Mouse (Mus musculus) hindbrain, postnatal 0 days (tissue): ENCODE data around the gene Nelfa. TPM values are rescaled to one million over a fixed set of nuclear protein-coding genes. Genes with fewer than 3 reads are reported as not detected.

ENCODE experiments used
- ATAC-seq: fragments of 200-750 bp; cut with Nextera tagmentation; 2 replicates; pipeline ENCODE4 v1.8.0; 2017; ENCODE audit warnings: mild to moderate bottlenecking, moderate TSS enrichment, moderate library complexity
- DNase-seq: peaks from one replicate; pipeline ENCODE4 v3.0.0-alpha.2; 2015; ENCODE audit warnings: low spot score
- H3K27ac ChIP-seq: fragments of 300-500 bp; sonication (generic); 2 replicates; pipeline ENCODE4 v1.5.1; 2014; ENCODE audit warnings: mild to moderate bottlenecking
- H3K27me3 ChIP-seq: fragments of 300-500 bp; sonication (generic); 2 replicates; pipeline ENCODE4 v1.6.1; 2014; ENCODE audit warnings: low read length, mixed read lengths; ENCODE audit not compliant: insufficient read depth
- H3K36me3 ChIP-seq: fragments of 300-500 bp; sonication (generic); 2 replicates; pipeline ENCODE4 v1.6.1; 2014; ENCODE audit warnings: low read length, mixed read lengths; ENCODE audit not compliant: insufficient read depth
- H3K4me1 ChIP-seq: fragments of 300-500 bp; sonication (generic); 2 replicates; pipeline ENCODE4 v1.6.1; 2014; ENCODE audit warnings: antibody characterized with exemption, low read length, mixed read lengths; ENCODE audit not compliant: insufficient read depth
- H3K4me2 ChIP-seq: fragments of 300-500 bp; sonication (generic); 2 replicates; pipeline ENCODE4 v1.6.1; 2014; ENCODE audit warnings: low read depth, mild to moderate bottlenecking, low read length, moderate library complexity, mixed read lengths
- H3K4me3 ChIP-seq: fragments of 300-500 bp; sonication (generic); 2 replicates; pipeline ENCODE4 v1.5.1; 2014; ENCODE audit warnings: low read length
- H3K9ac ChIP-seq: fragments of 300-500 bp; sonication (generic); replicated peaks from 2 replicates; pipeline ENCODE4 v1.6.1; 2014; ENCODE audit warnings: mild to moderate bottlenecking, low read length, moderate library complexity, mixed read lengths
- H3K9me3 ChIP-seq: fragments of 300-500 bp; sonication (generic); 2 replicates; pipeline ENCODE4 v1.6.1; 2016; ENCODE audit warnings: low read length, mixed read lengths
- CTCF ChIP-seq: IDR thresholded peaks from 2 replicates; pipeline ENCODE4 v1.5.1; 2016; ENCODE audit warnings: antibody characterized with exemption, control low read depth, low read depth
- WGBS: fragments of 180-500 bp; shearing (Covaris S2); extraction: QIAGEN DNeasy Blood & Tissue Kit; methylation state at CpG from one replicate; pipeline ENCODE4 v1.1.7; 2014; 5-methylcytosine and 5-hydroxymethylcytosine counted together
- microRNA-seq, 2 experiments: library from miRNA; unstranded; fragments of <30 nt; microRNA quantifications; one replicate each; pipeline ENCODE4; 2016
- polyA plus RNA-seq: library from polyadenylated mRNA; unstranded; fragments of >200 nt; fragmentation: Nextera tagmentation; extraction: Ambion mirVana; gene quantifications from 2 replicates; pipeline ENCODE4 v1.2.1, GENCODE M21; 2015
- total RNA-seq: library from RNA; depleted of rRNA; stranded (reverse); fragments of >200 nt; gene quantifications from 2 replicates; pipeline ENCODE4 v1.2.3, GENCODE M21; 2014; rRNA removed

Nelfa gene
- total and polyA plus RNA-seq, 2 experiments from 2014 or later, result 29.4 to 36.2 TPM

- Histone ChIP-seq H3K27me3 (no peaks in the 10 kb centered on the region), H3K4me3 (no peak overlapping the region), H3K4me2 (no peak overlapping the region), H3K27ac (no peak overlapping the region), H3K4me1 (no peaks in the 10 kb centered on the region), H3K36me3 (peaks cover 52% of the 10 kb centered on the region), H3K9ac (no peak overlapping the region), H3K9me3 (no peaks in the 10 kb centered on the region)
- ATAC-seq (no peak), DNase-seq (no peak)
- no peak for TF ChIP-seq CTCF
- 92% methylated on average over 4 of the region's 4 CpGs for WGBS
Observed at GRCm38 (mm10) chr5:33881118-33881517, 55.1 kb downstream of the Nelfa start.

DNA sequence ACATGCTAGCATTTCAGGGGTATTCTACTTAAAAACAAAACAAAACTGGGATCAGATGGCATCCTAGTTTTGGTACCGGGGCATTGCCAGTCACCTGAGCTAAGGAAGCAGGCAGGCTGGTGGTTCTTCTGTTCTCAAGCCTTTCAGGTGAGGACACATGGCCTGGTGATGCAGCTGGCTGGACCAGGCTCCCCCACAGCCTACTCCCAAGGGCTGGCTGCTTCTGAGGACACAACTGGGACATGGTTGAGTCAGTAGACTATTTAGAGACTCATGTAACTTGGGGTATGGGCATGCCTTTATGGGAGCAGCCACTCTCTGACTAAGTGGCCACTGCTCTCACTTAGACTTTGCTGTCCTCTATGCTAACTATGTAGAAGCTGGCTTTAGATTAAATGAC is 60.7 kb downstream of the Nelfa start:
- DNase-seq (no peak), ATAC-seq (no peak)
- no peak overlapping the region for H3K4me3 ChIP-seq
- H3K27me3 ChIP-seq, result no peaks in the 10 kb centered on the region
- no peak for TF ChIP-seq CTCF
- no peak overlapping the region for H3K27ac ChIP-seq
- WGBS, result 100% methylated on average over 1 of the region's 1 CpGs
- H3K4me2 ChIP-seq, result no peak overlapping the region
- no peaks in the 10 kb centered on the region for H3K4me1 ChIP-seq
- peaks cover 31% of the 10 kb centered on the region for H3K36me3 ChIP-seq
- no peaks in the 10 kb centered on the region for H3K9me3 ChIP-seq
- H3K9ac ChIP-seq, result no peak overlapping the region

DNA sequence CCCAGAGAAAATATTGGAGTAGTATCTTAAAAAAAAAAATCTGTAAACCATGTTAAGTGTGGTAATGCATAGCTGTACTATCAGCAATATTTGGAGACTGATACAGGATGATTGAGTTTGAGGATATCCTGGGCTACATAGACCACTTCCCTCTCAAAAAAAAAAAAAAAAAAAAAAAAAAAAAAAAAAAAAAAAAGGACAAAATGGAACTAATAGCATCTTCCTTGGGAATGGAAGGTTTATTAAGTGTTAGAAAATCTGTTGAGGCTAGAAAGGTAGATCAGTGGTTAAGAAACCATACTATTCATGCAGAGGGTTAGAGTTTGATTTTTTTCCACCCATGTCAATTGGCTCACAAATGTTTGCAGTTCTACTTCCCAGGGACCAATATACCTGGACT is 78.5 kb downstream of the Nelfa start:
- H3K36me3 ChIP-seq, result peaks cover 35% of the 10 kb centered on the region
- DNase-seq (no peak), ATAC-seq (no peak)
- no peak overlapping the region for H3K27ac ChIP-seq
- H3K4me1 ChIP-seq, result no peaks in the 10 kb centered on the region
- no peak overlapping the region for H3K4me2 ChIP-seq
- no peak for TF ChIP-seq CTCF
- H3K4me3 ChIP-seq, result no peak overlapping the region
- H3K9ac ChIP-seq, result no peak overlapping the region
- H3K9me3 ChIP-seq, result no peaks in the 10 kb centered on the region
- H3K27me3 ChIP-seq, result no peaks in the 10 kb centered on the region

GRCm38 (mm10) chr5:33854019-33854418 is 82.2 kb downstream of the Nelfa start:
- no peaks in the 10 kb centered on the region for H3K27me3 ChIP-seq
- H3K9ac ChIP-seq, result no peak overlapping the region
- TF ChIP-seq CTCF, result peak; percentile 23; the same call in 1 of the 2 replicates
- no peak overlapping the region for H3K4me2 ChIP-seq
- 74% methylated on average over 2 of the region's 2 CpGs for WGBS
- H3K27ac ChIP-seq, result no peak overlapping the region
- no peaks in the 10 kb centered on the region for H3K9me3 ChIP-seq
- peaks cover 18% of the 10 kb centered on the region; the same call in 1 of the 2 replicates for H3K36me3 ChIP-seq
- no peak overlapping the region for H3K4me3 ChIP-seq
- no peaks in the 10 kb centered on the region for H3K4me1 ChIP-seq
- DNase-seq (no peak), ATAC-seq (no peak)

GRCm38 (mm10) chr5:33853086-33853485 is 83.1 kb downstream of the Nelfa start:
- no peak for ATAC-seq
- TF ChIP-seq CTCF, result peak; percentile 52
- 100% methylated on average over 1 of the region's 1 CpGs for WGBS

DNA sequence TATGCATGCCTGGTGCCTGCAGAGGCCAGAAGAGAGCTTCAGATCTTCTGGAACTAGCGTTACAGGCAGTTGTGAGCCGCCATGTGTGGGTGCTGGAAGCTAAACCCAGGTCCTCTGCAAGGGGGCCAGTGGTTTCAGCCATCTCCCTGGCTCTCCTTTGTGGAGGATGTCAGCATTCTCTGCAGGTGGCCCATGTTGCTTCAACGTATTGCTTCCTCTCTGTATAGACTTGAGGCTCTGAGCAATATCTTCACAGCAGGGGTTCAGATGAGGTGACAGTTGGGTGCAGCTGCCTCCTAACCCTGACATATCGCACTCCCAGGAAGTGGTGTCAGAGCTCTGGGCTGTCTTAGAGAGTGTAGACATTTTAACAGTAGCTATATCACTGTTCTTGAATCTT is 84.7 kb downstream of the Nelfa start:
- Histone ChIP-seq H3K27ac (no peak overlapping the region), H3K9me3 (no peaks in the 10 kb centered on the region), H3K36me3 (peaks cover 14% of the 10 kb centered on the region; the same call in 1 of the 2 replicates), H3K27me3 (no peaks in the 10 kb centered on the region), H3K9ac (no peak overlapping the region), H3K4me3 (no peak overlapping the region), H3K4me2 (no peak overlapping the region), H3K4me1 (no peaks in the 10 kb centered on the region)
- DNase-seq, result no peak
- no peak for ATAC-seq
- 81% methylated on average over 4 of the region's 4 CpGs for WGBS
- TF ChIP-seq CTCF, result no peak

More at GRCm38 (mm10) chr5:33853086-33853485, 83.1 kb downstream of the Nelfa start:
- H3K4me1 ChIP-seq, result no peaks in the 10 kb centered on the region
- H3K9ac ChIP-seq, result no peak overlapping the region
- no peak overlapping the region for H3K4me2 ChIP-seq
- H3K9me3 ChIP-seq, result no peaks in the 10 kb centered on the region
- H3K36me3 ChIP-seq, result peaks cover 18% of the 10 kb centered on the region; the same call in 1 of the 2 replicates
- H3K27ac ChIP-seq, result no peak overlapping the region
- H3K4me3 ChIP-seq, result no peak overlapping the region
- no peaks in the 10 kb centered on the region for H3K27me3 ChIP-seq
- DNase-seq, result no peak

Small RNA genes within 50 kb of the gene (microRNA-seq; reads per million reads assigned to microRNA genes)
- 0 to 0.36 reads per million in 2 experiments for gene Mir7024

Other genes starting within 250 kb of the Nelfa start
- gene Fgfr3, start 214.7 kb downstream of the Nelfa start, total RNA-seq, result 147 and 148 TPM in 2 replicates
- gene Fgfr3, start 214.7 kb downstream of the Nelfa start, polyA plus RNA-seq, result 43.5 and 52.1 TPM in 2 replicates
- 59.9 and 67.0 TPM in 2 replicates for gene Letm1, start 153.6 kb downstream of the Nelfa start, total RNA-seq
- 71.7 and 83.9 TPM in 2 replicates for gene Letm1, start 153.6 kb downstream of the Nelfa start, polyA plus RNA-seq
- gene Nsd2, start 115.7 kb downstream of the Nelfa start, total RNA-seq, result 76.2 and 81.1 TPM in 2 replicates
- 64.0 and 69.4 TPM in 2 replicates for gene Nsd2, start 115.7 kb downstream of the Nelfa start, polyA plus RNA-seq
- 626 and 692 TPM in 2 replicates for gene Gm1673, start 47.0 kb upstream of the Nelfa start, total RNA-seq
- 695 and 703 TPM in 2 replicates for gene Gm1673, start 47.0 kb upstream of the Nelfa start, polyA plus RNA-seq
- gene Nat8l, start 59.6 kb upstream of the Nelfa start, total RNA-seq, result 50.3 and 50.9 TPM in 2 replicates
- gene Nat8l, start 59.6 kb upstream of the Nelfa start, polyA plus RNA-seq, result 6.0 and 6.4 TPM in 2 replicates
- 0.16 TPM in 1 of 2 replicates, not detected in the other for gene Poln, start 233.0 kb upstream of the Nelfa start, total RNA-seq
- 0.68 and 0.69 TPM in 2 replicates for gene Poln, start 233.0 kb upstream of the Nelfa start, polyA plus RNA-seq
- 4.1 and 4.2 TPM in 2 replicates for gene Haus3, start 233.1 kb upstream of the Nelfa start, total RNA-seq
- 12.7 TPM in 2 replicates for gene Haus3, start 233.1 kb upstream of the Nelfa start, polyA plus RNA-seq